Mouse (Mus musculus) neutrophil, adult 5-6 weeks (primary cell): ENCODE measurements around the gene Vstm5. TPM values are rescaled to one million over a fixed set of nuclear protein-coding genes. Genes with fewer than 3 reads are reported as not detected.
"Not testable (repeated sequence)": the region's sequence is repeated elsewhere in the genome, so short reads cannot be mapped to it uniquely, and the experiment has no call there.

Source experiments
- ATAC-seq: fragments of 151-379, 151-347 bp; 2 replicates; pipeline ENCODE4 v1.8.0; 2017; ENCODE audit warnings: mild to moderate bottlenecking, moderate TSS enrichment; ENCODE audit not compliant: insufficient number of reproducible peaks, poor library complexity, low FRiP score, severe bottlenecking; ENCODE audit errors: extremely low read depth
- total RNA-seq: library from RNA; stranded (forward); fragments of 200-1000 nt; gene quantifications from 2 replicates; pipeline ENCODE4 v1.2.3, GENCODE M21; 2017

Vstm5 gene
- not detected in 2 replicates for total RNA-seq

GRCm38 (mm10) chr9:15239042-15239925 lies at the start of gene Vstm5:
TSS of gene Vstm5 (plus strand) at chr9:15239045.
- no peak for ATAC-seq

GRCm38 (mm10) chr9:15194806-15195205 lies 44.0 kb upstream of the Vstm5 start:
- ATAC-seq: not testable (repeated sequence)

- ATAC-seq: no peak
Observed at GRCm38 (mm10) chr9:15206631-15207030, 32.2 kb upstream of the Vstm5 start.

DNA sequence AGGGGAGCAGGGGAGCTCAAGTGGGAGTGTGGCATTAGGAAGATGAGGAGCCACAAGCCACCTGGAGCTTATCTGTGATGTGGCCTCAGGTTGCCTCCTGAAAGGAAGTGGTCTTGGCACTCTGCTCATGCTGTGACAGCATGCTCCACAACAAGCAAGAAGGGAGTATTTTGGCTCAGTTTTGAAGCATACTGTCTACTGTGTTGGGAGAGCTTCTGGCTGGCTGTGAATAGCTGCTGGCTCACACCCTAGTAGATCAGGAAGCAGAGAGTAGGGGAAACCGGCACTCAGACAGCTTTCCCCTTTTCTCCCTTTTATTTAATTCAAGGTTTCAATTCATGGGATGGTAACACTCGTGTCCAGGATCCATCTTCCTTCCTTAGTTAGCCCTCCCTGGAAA lies 29.5 kb upstream of the Vstm5 start:
- no peak for ATAC-seq

DNA sequence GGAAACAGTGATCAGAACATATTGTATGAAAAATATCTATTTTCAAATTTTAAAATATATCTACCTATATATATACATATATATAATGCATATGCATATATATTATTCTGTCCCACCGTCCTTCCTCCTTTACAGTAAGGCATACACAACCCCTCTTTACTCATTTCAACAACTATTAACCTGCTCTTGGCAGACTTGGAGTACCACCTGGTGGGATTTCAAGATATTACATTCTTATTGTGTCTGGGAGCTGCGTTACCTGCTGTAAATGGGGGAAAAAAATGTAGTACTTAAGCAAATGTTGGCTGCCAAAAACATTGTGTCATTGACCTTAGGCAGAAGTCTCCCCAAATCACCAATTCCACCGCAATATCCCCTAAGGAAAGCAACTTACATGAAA lies 27.0 kb upstream of the Vstm5 start:
- ATAC-seq: no peak

GRCm38 (mm10) chr9:15213695-15214094 lies 25.1 kb upstream of the Vstm5 start:
- no peak for ATAC-seq

DNA sequence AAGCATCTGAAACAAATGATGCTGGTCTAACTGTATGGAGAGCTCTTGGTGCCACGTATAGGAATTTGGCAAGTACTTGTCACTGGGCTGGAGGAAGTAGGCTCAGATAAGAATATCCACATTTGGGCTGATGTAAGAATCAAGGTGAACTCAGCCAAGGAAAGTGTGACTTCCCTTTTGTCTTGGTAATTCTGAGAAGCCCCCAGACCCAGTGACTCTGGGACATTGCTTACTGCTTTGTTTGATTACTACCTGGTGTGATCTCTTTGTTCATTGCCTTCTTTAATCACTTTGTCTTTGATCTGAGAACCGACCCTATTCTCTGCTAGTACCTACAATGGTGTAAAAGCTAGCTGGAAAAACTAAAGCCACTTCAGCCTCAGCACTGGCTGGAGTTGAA lies 13.9 kb upstream of the Vstm5 start:
- ATAC-seq: no peak

- ATAC-seq: no peak
Observed at GRCm38 (mm10) chr9:15232445-15232844, 6.4 kb upstream of the Vstm5 start.

DNA sequence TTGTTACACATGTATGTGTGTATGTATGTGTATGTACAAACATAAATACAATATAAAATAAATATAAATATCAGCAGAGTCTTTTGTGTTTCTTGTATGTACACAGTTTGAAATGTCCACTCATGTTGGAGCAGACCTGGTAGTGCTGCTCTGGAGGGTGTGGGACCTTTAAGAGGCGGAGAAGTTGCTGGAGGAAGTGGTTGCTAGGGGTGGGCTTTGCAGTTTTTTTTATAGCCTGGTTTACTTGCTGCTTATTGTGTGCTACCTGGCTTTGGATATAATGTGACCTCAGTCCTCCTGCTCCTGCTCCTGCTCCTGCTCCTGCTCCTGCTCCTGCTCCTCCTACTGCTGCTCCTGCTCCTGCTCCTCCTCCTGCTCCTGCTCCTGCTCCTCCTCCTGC lies 5.2 kb upstream of the Vstm5 start:
- no peak for ATAC-seq

DNA sequence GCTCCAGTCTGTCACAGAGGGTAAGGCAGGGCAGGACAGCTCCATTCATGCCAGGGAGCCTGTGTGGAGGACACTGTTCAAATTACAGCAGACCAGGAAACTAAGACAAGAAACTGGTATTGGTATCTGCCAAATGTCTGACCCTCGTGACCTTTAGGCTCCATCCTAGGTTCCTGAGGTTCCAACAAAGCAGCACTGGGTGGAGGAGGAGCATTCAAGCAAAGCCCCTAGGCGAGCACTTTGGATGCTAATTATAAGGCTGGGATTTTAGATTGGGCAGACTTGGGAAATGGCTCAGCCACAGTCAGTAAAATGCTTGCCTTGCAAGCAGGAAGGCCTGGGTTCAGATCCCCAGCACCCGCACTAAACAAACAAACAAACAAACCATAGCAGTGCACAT lies 2.9 kb upstream of the Vstm5 start:
- no peak for ATAC-seq

GRCm38 (mm10) chr9:15237516-15238296 lies 1.1 kb upstream of the Vstm5 start:
- no peak for ATAC-seq

GRCm38 (mm10) chr9:15238297-15238990 lies 401 bp upstream of the Vstm5 start:
- no peak for ATAC-seq

DNA sequence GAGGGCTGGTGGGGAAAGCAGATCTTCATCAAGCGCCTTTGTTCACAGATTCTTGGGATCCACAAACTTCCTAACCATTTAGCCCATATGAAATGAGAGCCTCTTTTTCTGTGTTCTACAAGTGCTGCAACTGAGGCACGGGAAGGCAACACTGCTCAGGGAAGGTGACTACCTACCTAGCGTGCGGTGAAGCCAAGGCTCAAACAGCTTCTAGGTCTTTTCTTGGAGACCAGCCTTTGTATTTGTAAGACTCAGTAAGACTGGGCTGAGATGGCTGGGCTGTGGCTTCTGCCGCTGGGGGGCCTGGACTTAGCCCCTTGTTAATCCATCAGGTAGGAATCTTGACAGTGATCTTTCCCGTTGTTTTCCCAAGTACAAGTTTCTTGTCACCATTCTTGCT lies 1.2 kb downstream of the Vstm5 start:
- ATAC-seq: no peak

DNA sequence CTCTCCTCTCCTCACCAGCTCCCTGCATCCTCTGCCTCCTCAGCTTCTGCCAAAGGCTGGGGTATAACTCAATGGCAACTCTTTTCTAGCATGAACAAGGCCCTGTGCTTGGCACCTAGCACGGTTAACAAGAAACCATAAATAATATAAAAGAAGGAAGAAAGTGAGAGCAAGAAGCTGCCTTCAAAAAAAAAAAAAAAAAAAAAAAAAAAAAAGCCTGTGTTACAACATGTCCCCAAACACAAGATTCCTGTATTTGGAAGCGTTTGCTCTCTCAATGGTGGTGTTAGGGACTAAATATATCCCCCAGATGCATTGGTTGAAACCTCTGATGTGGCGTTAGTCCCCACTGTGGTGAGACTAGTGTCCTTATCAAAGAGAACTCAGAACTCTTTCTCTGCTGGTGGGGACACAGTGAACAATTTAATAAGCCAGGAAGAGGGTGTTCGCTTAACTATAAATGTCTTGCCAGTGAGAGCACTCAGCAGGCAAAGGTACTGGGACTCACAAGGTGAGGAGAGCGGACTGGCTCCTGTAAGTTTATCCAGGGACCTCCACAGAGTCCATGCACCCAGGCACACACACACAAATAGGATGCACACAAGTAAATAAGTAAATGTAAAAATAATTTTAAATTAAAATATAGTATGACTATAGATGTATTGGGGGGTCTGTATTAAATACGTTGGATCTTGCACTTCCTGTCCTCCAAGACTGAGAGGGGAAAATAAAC lies 2.2 kb downstream of the Vstm5 start:
- ATAC-seq: no peak

GRCm38 (mm10) chr9:15241596-15241939 lies 2.7 kb downstream of the Vstm5 start:
- no peak for ATAC-seq

DNA sequence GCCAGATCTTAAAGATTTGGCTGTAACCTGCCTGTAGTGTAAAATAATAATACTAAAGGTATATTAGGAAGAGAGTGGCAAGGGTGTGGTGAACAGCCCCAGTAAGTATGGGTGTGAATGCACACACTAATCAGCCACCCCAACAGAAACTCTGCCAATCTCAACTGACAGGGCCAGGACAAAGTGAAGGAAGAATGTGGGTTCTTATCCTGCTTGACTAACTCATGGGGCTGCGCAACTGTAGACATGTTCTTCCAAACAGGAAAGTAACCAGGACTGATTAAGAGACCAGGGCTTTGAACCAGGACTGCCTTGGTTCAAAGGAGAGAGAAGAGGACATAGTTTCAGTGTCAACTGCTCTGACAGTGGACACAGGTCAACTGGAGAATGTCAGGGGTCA lies 3.3 kb downstream of the Vstm5 start:
- ATAC-seq: no peak

DNA sequence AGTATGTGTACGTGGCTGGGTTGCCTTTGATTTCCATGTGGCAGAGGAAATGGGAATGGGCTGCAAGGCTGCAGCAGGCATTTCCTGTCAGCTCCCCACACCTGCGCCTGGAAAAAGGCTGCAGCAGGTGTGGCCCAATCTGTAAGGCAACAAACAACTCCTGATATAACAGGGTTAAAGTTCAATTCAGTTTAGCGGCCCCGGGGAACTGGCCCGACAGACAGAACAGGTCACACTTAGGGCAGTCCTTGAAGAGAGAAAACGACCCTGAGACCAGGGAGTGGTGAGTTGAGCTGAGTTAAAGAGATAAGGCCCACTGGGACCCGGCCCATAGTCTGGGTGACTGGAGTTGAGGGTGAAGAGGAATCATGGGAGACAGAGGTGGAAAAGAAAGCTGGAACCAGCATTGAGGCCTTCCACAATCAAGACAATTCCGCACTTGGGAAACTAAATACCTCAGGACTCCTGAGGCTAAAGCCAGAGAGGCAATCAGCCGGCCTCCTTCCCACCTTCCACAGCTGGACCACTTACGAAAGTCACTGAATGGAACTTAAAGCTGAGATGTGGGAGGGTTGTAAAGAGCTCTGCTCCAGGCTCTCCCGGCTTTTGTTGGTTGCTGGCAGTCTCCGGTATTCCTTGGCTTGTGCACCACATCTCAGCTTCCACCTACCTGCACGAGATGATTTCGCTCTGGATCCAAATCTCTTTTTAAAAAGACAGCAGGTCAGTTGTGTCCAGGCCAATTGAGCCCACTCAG lies 6.7 kb downstream of the Vstm5 start:
- no peak for ATAC-seq

DNA sequence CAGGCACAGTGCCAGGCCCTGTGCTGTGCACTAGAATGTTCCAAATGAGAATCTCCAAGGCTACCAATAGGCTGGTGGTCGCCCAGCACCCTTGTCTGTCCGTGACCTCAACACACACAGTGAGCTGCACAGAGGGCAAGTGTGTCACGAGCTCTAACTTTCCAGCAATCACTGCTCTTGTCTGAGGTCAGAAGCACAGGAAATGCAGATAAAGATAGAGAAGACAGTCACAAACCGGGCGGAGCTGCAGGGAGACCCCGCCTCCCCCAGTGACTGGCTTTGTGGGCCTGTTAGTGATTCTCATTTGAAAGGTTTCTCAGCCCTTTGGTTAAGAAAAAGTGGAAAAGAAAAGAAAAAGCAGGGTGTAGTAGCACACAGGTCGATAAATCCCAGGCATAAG lies 11.5 kb downstream of the Vstm5 start:
- no peak for ATAC-seq
